Mouse (Mus musculus) neural tube, embryonic 14.5 days (tissue): ENCODE measurements around the gene Ttc13. TPM values are rescaled to one million over a fixed set of nuclear protein-coding genes. Genes with fewer than 3 reads are reported as not detected.
A peak's percentile ranks its signal among the peaks of the same experiment; 100 is the strongest.

Experiments used
- ATAC-seq: fragments of 200-750 bp; cut with Nextera tagmentation; 2 replicates; pipeline ENCODE4 v1.8.0; 2017; ENCODE audit warnings: low read depth, mild to moderate bottlenecking, moderate TSS enrichment, moderate library complexity
- H3K27ac ChIP-seq: fragments of 300-500 bp; sonication (generic); 2 replicates; pipeline ENCODE4 v1.5.1; 2014; ENCODE audit warnings: low read depth, mild to moderate bottlenecking, control low read depth, low read length, moderate library complexity, mixed read lengths
- H3K27me3 ChIP-seq: fragments of 300-500 bp; sonication (generic); 2 replicates; pipeline ENCODE4 v1.6.1; 2014; ENCODE audit warnings: low read length; ENCODE audit not compliant: control insufficient read depth, insufficient read depth
- H3K36me3 ChIP-seq: fragments of 300-500 bp; sonication (generic); 2 replicates; pipeline ENCODE4 v1.6.1; 2014; ENCODE audit warnings: low read length, mixed read lengths; ENCODE audit not compliant: control insufficient read depth, insufficient read depth
- H3K4me1 ChIP-seq: fragments of 300-500 bp; sonication (generic); 2 replicates; pipeline ENCODE4 v1.6.1; 2014; ENCODE audit warnings: low read length; ENCODE audit not compliant: control insufficient read depth, insufficient read depth
- H3K4me2 ChIP-seq: fragments of 300-500 bp; sonication (generic); 2 replicates; pipeline ENCODE4 v1.6.1; 2014; ENCODE audit warnings: mild to moderate bottlenecking, low read depth, low read length, control low read depth
- H3K4me3 ChIP-seq: fragments of 300-500 bp; sonication (generic); 2 replicates; pipeline ENCODE4 v1.5.1; 2014; ENCODE audit warnings: low read depth, low read length, control low read depth, mixed read lengths
- H3K9ac ChIP-seq: fragments of 300-500 bp; sonication (generic); replicated peaks from 2 replicates; pipeline ENCODE4 v1.6.1; 2014; ENCODE audit warnings: low read depth, mild to moderate bottlenecking, control low read depth, low read length, mixed read lengths
- H3K9me3 ChIP-seq: fragments of 300-500 bp; sonication (generic); 2 replicates; pipeline ENCODE4 v1.6.1; 2016; ENCODE audit warnings: low read length; ENCODE audit not compliant: control insufficient read depth
- WGBS: fragments of 180-500 bp; shearing (Covaris S2); extraction: QIAGEN DNeasy Blood & Tissue Kit; methylation state at CpG from one replicate; pipeline ENCODE4 v1.1.7; 2014; 5-methylcytosine and 5-hydroxymethylcytosine counted together
- polyA plus RNA-seq: library from polyadenylated mRNA; unstranded; fragments of >200 nt; fragmentation: Nextera tagmentation; extraction: Ambion mirVana; gene quantifications from 2 replicates; pipeline ENCODE4 v1.2.1, GENCODE M21; 2014

Gene Ttc13
- polyA plus RNA-seq, 1 experiment from 2014 or later: 70.9 TPM

- peak; percentile 28; the same call in 1 of the 2 replicates for ATAC-seq
- Histone ChIP-seq H3K9ac (peak within 1 kb of the TSS; percentile 44; the same call in 1 of the 2 replicates), H3K4me3 (peak within 1 kb of the TSS; percentile 41), H3K9me3 (no peaks in the 10 kb centered on the region), H3K4me1 (peaks cover 8% of the 10 kb centered on the region; the same call in 1 of the 2 replicates), H3K36me3 (no peaks in the 10 kb centered on the region), H3K4me2 (peak within 1 kb of the TSS; percentile 67), H3K27ac (no peak within 1 kb of the TSS), H3K27me3 (peaks cover 28% of the 10 kb centered on the region)
- WGBS: 0% methylated on average over 33 of the region's 41 CpGs
These were observed 30.0 kb upstream of the Ttc13 start, which contains the start of gene Fam89a for GRCm38 (mm10) chr8:124751709-124752173. Gene Fam89a (minus strand): TSS chr8:124751832.

DNA sequence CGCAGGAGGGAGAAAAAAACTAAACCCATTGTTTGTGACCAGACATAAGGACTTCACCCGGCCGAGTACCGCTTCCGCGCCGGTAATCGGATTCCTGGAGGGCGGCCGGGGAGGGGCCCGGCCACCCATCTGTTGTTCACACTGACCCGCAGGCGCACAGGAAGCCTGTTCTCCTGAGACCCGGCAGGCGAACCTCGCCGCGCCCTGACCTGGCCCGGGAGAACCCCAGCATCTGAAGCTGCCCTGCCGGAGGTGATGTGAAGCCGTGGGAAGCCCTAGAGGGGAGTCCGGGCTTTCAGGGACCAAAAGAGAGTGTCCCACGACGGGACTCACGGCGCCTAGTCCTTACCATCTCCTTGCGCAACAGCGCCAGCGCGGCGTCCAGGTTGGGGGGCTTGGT is 29.4 kb upstream of the Ttc13 start:
- WGBS: under 1% methylated on average over 31 of the region's 31 CpGs
- Histone ChIP-seq H3K9ac (peak overlapping the region; percentile 44; the same call in 1 of the 2 replicates), H3K9me3 (no peaks in the 10 kb centered on the region), H3K27ac (no peak overlapping the region), H3K4me2 (peak overlapping the region; percentile 67), H3K27me3 (peaks cover 28% of the 10 kb centered on the region), H3K4me3 (peak overlapping the region; percentile 41), H3K4me1 (peaks cover 8% of the 10 kb centered on the region; the same call in 1 of the 2 replicates), H3K36me3 (no peaks in the 10 kb centered on the region)
- no peak for ATAC-seq

DNA sequence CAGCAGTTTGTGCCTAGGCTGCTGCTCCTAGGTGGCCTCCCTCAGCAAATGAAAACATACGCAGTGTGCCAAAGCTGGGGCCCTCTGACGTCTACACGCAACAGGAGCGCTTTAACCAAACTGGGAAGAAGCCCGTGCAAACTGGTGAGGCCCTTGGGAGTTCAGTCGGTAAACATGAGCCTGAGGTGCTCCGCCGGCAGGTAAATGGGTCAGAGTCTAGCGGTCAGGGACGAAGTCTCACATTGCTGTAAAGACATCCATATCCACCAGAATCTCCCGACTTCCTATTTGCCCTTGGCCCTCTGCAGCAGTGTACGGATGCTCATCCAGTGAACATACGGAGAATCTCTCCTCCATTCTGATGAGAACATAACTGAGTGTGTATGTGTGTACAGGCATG is 24.9 kb upstream of the Ttc13 start:
- Histone ChIP-seq H3K4me3 (no peak overlapping the region), H3K27me3 (peaks cover 18% of the 10 kb centered on the region), H3K9ac (no peak overlapping the region), H3K9me3 (no peaks in the 10 kb centered on the region), H3K36me3 (no peaks in the 10 kb centered on the region), H3K4me1 (peaks cover 6% of the 10 kb centered on the region; the same call in 1 of the 2 replicates), H3K4me2 (no peak overlapping the region), H3K27ac (no peak overlapping the region)
- ATAC-seq: no peak
- 73% methylated on average over 13 of the region's 13 CpGs for WGBS

GRCm38 (mm10) chr8:124739268-124739667 is 17.5 kb upstream of the Ttc13 start:
- Histone ChIP-seq H3K27me3 (no peaks in the 10 kb centered on the region), H3K9me3 (no peaks in the 10 kb centered on the region), H3K4me3 (no peak overlapping the region), H3K36me3 (peaks cover 6% of the 10 kb centered on the region; the same call in 1 of the 2 replicates), H3K27ac (no peak overlapping the region), H3K4me2 (no peak overlapping the region), H3K4me1 (no peaks in the 10 kb centered on the region), H3K9ac (no peak overlapping the region)
- WGBS: 89% methylated on average over 1 of the region's 1 CpGs
- no peak for ATAC-seq

DNA sequence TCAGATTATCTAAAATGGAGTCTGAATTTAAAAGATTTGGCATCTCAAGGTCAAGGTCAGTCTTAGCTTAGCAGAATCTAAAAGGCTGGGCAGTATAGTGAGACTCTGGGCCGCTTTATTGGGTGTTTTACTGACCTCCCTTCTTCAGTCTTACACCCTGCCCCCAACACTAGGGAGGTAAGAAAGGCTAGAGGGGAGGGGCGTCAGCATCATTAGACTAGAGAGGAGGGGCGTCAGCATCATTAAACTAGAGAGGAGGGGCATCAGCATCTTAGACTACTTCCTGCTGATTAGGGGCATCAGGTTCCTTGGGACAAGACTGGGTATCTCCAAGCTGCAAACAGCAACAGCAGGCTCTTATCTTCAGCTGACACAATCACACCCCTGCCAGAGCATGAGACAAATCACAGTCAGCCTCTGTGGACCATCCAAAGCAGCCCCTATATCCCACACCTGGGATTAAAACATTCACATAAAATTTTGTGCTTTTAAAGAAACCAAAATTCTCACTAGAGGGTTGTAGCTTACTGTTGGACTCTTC is 13.7 kb upstream of the Ttc13 start:
- WGBS: 43% methylated on average over 3 of the region's 3 CpGs
- no peak overlapping the region for H3K9ac ChIP-seq
- no peak overlapping the region for H3K4me3 ChIP-seq
- H3K36me3 ChIP-seq: peaks cover 36% of the 10 kb centered on the region
- no peak overlapping the region for H3K4me2 ChIP-seq
- no peaks in the 10 kb centered on the region for H3K4me1 ChIP-seq
- H3K27me3 ChIP-seq: no peaks in the 10 kb centered on the region
- no peak for ATAC-seq
- no peak overlapping the region for H3K27ac ChIP-seq
- H3K9me3 ChIP-seq: no peaks in the 10 kb centered on the region

- Histone ChIP-seq H3K4me3 (no peak overlapping the region), H3K27ac (no peak overlapping the region), H3K9me3 (no peaks in the 10 kb centered on the region), H3K4me1 (no peaks in the 10 kb centered on the region), H3K9ac (no peak overlapping the region), H3K36me3 (peaks cover 54% of the 10 kb centered on the region), H3K4me2 (no peak overlapping the region), H3K27me3 (no peaks in the 10 kb centered on the region)
- ATAC-seq: no peak
- 95% methylated on average over 8 of the region's 8 CpGs for WGBS
These were observed 11.0 kb upstream of the Ttc13 start for GRCm38 (mm10) chr8:124732828-124733227.

- no peak overlapping the region for H3K4me2 ChIP-seq
- ATAC-seq: no peak
- peaks cover 22% of the 10 kb centered on the region for H3K36me3 ChIP-seq
- H3K27ac ChIP-seq: no peak overlapping the region
- no peak overlapping the region for H3K4me3 ChIP-seq
- H3K4me1 ChIP-seq: peaks cover 21% of the 10 kb centered on the region
- H3K9me3 ChIP-seq: no peaks in the 10 kb centered on the region
- no peak overlapping the region for H3K9ac ChIP-seq
- WGBS: over 99% methylated on average over 7 of the region's 7 CpGs
- no peaks in the 10 kb centered on the region for H3K27me3 ChIP-seq
These were observed 2.5 kb upstream of the Ttc13 start for GRCm38 (mm10) chr8:124724301-124724700.

- Histone ChIP-seq H3K27ac (peak overlapping the region; percentile 60; the same call in 1 of the 2 replicates), H3K4me1 (peaks cover 21% of the 10 kb centered on the region), H3K9me3 (no peaks in the 10 kb centered on the region), H3K27me3 (no peaks in the 10 kb centered on the region), H3K4me3 (peak overlapping the region; percentile 89), H3K9ac (peak overlapping the region; percentile 85), H3K36me3 (no peaks in the 10 kb centered on the region), H3K4me2 (peak overlapping the region; percentile 89)
- WGBS: 2% methylated on average over 31 of the region's 31 CpGs
- ATAC-seq: peak; percentile 71
These were observed 583 bp downstream of the Ttc13 start for GRCm38 (mm10) chr8:124720938-124721861.

GRCm38 (mm10) chr8:124720133-124720532 is 1.6 kb downstream of the Ttc13 start:
- 89% methylated on average over 7 of the region's 7 CpGs for WGBS
- Histone ChIP-seq H3K9ac (no peak overlapping the region), H3K4me2 (no peak overlapping the region), H3K4me1 (peaks cover 21% of the 10 kb centered on the region), H3K27ac (no peak overlapping the region), H3K27me3 (no peaks in the 10 kb centered on the region), H3K9me3 (no peaks in the 10 kb centered on the region), H3K4me3 (no peak overlapping the region), H3K36me3 (no peaks in the 10 kb centered on the region)
- ATAC-seq: no peak
